Mouse (Mus musculus) heart, adult 11 months (tissue): Measurements from ENCODE around the gene Olfr1284.
"Not testable (repeated sequence)": the region's sequence is repeated elsewhere in the genome, so short reads cannot be mapped to it uniquely, and the experiment has no call there.

Experiments used
- DNase-seq: peaks from one replicate; pipeline ENCODE4 v3.0.0; 2022

The Olfr1284 gene

GRCm38 (mm10) chr2:111375222-111375621 lies at the start of gene Olfr1284:
Gene Olfr1284 (plus strand): TSS chr2:111375522.
- no peak for DNase-seq

GRCm38 (mm10) chr2:111326220-111326619 lies 49.1 kb upstream of the Olfr1284 start, which contains the start of gene Olfr1281:
Gene Olfr1281 (plus strand): TSS chr2:111326520.
- DNase-seq, result no peak

- not testable (repeated sequence) for DNase-seq
These were observed 41.6 kb upstream of the Olfr1284 start for GRCm38 (mm10) chr2:111333721-111334120.

- no peak for DNase-seq
These were observed 39.3 kb upstream of the Olfr1284 start, which contains the start of gene Olfr1282 for GRCm38 (mm10) chr2:111335976-111336375. Gene Olfr1282 (minus strand): TSS chr2:111336076.

GRCm38 (mm10) chr2:111366490-111366889 lies 8.8 kb upstream of the Olfr1284 start, which contains the start of gene Olfr1283:
Gene Olfr1283 (plus strand): TSS chr2:111366790.
- DNase-seq, result no peak

DNA sequence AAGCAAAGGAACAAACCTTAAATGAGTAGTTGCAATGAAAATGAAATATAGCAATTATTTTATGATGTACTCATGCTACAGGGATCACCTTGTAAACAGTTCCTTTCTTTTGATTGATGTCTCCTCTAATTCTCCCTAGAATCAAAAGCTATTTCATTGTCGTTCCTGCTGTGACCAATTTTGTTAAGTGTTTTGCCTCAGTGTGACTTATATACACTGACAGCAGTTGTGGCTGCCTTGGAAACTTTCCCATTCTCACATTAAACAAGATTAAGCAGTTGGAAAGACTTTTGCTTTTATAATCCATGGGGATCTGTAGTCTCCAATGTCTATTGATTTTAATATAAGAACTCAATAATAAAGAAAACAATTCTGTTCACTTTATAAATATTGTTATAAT lies 47.6 kb downstream of the Olfr1284 start, which contains the start of gene Olfr1286:
Gene Olfr1286, minus strand, starts transcription at position 185 of the 400 bp plus-strand sequence.
- DNase-seq, result no peak
